Mouse (Mus musculus) gastrocnemius, adult 2 months (tissue): ENCODE measurements around the gene Lzts2. TPM values are rescaled to one million over a fixed set of nuclear protein-coding genes. Genes with fewer than 3 reads are reported as not detected.

Experiments
- DNase-seq: peaks from one replicate; pipeline ENCODE4 v3.0.0; 2022
- H3K27ac ChIP-seq: fragments of 200-600 bp; 2 replicates; pipeline ENCODE4 v1.8.1; 2022; ENCODE audit warnings: mild to moderate bottlenecking
- H3K4me3 ChIP-seq: fragments of 200-600 bp; 2 replicates; pipeline ENCODE4 v1.8.1; 2022; ENCODE audit warnings: mild to moderate bottlenecking, moderate library complexity
- CTCF ChIP-seq: fragments of 200-600 bp; IDR thresholded peaks from 2 replicates; pipeline ENCODE4 v1.8.1; 2022; ENCODE audit warnings: antibody characterized with exemption, mild to moderate bottlenecking, moderate library complexity
- intact Hi-C: fragments of 180-260 bp; cut with DNase I; formaldehyde crosslinking; loops from one replicate; pipeline ENCODE4 v1.15.1; 2025
- total RNA-seq, 2 experiments: library from RNA; stranded (reverse); gene quantifications; 2 replicates each; pipeline ENCODE4 v1.2.3; 2021

The Lzts2 gene
- total RNA-seq, 2 experiments from 2014 or later: 21.0 to 29.3 TPM

DNA sequence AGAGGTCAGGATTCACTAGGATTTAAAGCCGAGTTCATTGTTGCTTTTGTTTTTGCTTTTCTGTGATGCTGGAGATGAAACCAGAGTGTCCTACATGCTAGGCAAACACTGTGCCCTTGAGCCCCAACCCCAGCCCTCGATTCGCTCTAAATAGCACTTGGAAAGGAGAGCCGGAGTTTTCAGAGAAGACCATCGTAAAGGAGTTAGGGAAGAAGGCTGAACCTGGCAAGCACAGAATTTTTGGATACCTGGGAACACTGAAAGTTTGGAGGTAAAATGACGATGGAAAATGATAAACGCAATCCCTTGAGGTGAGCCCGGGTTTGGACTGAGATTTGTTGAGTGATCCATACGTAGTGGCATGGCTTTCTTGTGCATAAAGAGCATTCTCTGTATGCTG, 25.9 kb upstream of the Lzts2 start:
- H3K27ac ChIP-seq: no peak overlapping the region
- no peak for TF ChIP-seq CTCF
- intact Hi-C loops: no loop called here
- H3K4me3 ChIP-seq: peak overlapping the region; percentile 81
- DNase-seq: no peak

DNA sequence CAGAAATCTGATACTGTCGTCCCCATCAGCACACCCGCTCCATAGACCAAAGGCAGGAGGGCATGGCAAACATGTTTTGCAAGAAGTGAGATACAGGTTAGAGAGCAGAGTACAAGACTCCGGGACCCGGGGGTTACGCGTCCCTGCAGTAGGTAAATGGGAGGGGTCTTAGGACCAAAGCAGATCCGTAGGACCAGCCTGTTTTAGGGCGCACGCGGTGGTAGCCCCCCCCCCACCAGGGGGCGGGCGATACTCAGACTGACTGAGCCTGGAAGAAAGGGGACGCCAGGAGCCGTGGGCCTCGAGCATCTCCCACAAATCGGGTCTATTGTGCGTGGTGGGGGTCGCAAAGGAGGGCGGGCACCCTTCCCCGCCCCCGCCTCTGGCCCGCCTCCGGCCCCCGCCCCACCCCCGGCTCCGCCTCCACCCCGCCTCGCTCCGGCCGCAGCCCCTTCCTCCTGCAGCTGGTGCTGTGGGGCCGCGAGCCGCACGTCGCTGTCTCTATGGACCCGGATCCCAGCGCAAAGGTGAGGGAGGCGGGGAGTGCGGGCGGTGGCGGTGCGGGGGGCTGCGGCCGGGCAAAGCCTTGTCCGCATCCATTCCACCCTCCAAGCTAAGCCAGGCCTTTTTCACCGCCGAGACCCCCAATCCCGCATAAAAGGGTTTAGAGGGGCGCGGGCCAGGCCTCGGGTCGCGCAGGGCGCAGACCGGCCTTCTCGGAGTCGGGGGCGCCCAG, 25.2 kb upstream of the Lzts2 start, which contains the start of gene Sema4g:
Gene Sema4g, plus strand, starts transcription at position 271 of the 736 bp plus-strand sequence.
- Histone ChIP-seq H3K4me3 (peak within 1 kb of the TSS; percentile 81), H3K27ac (peak within 1 kb of the TSS; percentile 46)
- TF ChIP-seq CTCF: peak; percentile 59
- peak; percentile 56 for DNase-seq
- intact Hi-C loops: no loop called here

- TF ChIP-seq CTCF: no peak
- intact Hi-C loops: no loop called here
- DNase-seq: peak; percentile 39
- Histone ChIP-seq H3K27ac (peak overlapping the region; percentile 46; the same call in 1 of the 2 replicates), H3K4me3 (peak overlapping the region; percentile 81)
Measured at GRCm38 (mm10) chr19:44989567-44990495, 24.4 kb upstream of the Lzts2 start.

DNA sequence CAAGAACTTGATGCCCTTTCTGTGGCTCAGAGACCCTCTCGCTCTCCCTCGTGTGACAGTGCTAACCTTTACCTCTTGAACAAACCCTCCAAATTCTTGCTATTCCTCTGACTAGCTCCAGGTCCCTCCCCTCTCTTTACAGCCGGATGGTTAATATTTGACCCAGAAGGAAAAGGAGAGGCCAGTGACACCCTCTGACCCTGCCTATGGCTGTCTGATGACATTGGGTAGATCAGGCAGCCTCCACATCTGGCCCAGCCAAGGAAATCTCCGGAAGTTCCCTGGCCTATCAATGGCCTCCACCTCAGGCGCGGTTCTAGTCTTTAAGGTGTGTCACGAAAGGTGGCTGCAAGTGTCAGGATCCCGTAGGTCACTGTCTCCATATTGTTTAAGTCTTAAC, 23.2 kb upstream of the Lzts2 start:
- no peak overlapping the region for H3K27ac ChIP-seq
- DNase-seq: no peak
- TF ChIP-seq CTCF: no peak
- H3K4me3 ChIP-seq: no peak overlapping the region
- intact Hi-C loops: no loop called here

DNA sequence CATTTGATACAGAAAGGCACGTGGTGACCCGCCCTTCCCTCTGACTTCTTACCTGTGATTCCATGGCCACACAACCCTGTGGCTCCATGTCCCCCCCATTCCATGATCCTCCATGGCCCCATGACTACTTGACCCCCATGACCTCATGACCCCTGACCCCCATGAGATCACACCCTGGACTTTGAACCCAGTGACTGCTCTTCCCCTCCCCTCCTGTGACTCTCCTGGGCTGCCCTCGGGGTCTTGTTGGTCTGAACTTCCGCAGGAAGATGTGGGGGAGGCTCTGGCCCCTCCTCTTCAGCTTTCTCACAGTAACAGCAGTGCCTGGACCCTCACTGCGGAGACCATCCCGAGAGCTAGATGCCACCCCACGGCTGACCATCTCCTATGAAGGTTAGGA, 22.0 kb upstream of the Lzts2 start:
- TF ChIP-seq CTCF: no peak
- no peak overlapping the region for H3K27ac ChIP-seq
- intact Hi-C loops: no loop called here
- no peak overlapping the region for H3K4me3 ChIP-seq
- DNase-seq: no peak

GRCm38 (mm10) chr19:44992712-44993111, 21.5 kb upstream of the Lzts2 start:
- no peak for DNase-seq
- Histone ChIP-seq H3K27ac (no peak overlapping the region), H3K4me3 (no peak overlapping the region)
- intact Hi-C loops: no loop called here
- no peak for TF ChIP-seq CTCF

GRCm38 (mm10) chr19:44997786-44998185, 16.4 kb upstream of the Lzts2 start:
- H3K27ac ChIP-seq: no peak overlapping the region
- no peak overlapping the region for H3K4me3 ChIP-seq
- intact Hi-C loops: no loop called here
- TF ChIP-seq CTCF: no peak
- no peak for DNase-seq

DNA sequence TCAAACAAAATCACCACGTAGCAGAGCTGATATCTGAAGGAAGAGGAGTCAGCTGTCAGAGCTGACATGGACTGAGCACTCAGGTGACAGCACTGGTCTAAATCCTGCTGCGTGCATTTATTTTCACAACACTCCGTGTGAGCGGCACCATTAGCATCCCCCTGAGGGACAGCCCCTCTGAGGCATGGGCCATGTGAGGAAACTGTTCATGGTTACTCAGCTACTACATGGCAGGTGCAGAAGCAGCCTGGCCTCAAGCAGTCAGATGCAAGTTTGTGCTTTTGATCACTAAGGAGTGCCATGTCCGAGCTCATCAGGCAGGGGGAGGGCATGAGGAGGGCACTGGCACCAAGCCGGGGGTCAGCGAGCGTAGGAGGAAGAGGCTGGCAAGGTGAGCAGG, 14.6 kb upstream of the Lzts2 start:
- Histone ChIP-seq H3K27ac (no peak overlapping the region), H3K4me3 (no peak overlapping the region)
- intact Hi-C loops: no loop called here
- DNase-seq: no peak
- no peak for TF ChIP-seq CTCF

DNA sequence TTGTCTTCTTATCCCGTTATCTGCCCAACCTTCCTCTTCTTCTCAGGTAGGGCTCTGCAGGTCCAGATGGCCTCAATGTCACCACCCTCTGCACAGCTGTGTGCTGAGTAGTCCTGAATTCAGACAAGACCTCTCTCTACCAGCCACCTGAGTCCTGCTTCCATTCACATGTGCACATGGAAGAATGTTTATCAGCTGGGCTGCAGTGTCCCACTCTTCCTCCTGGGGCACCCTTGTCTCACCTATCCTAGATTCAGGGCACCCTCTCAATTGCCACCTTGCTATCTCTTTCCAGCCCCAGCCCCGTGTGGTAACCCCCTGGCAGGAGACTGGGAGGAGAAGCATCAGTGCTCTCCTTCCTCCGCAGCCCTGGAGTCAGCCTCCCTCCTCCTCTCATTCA, 11.9 kb upstream of the Lzts2 start:
- H3K4me3 ChIP-seq: no peak overlapping the region
- peak; percentile 33 for TF ChIP-seq CTCF
- intact Hi-C loops: no loop called here
- no peak overlapping the region for H3K27ac ChIP-seq
- no peak for DNase-seq

DNA sequence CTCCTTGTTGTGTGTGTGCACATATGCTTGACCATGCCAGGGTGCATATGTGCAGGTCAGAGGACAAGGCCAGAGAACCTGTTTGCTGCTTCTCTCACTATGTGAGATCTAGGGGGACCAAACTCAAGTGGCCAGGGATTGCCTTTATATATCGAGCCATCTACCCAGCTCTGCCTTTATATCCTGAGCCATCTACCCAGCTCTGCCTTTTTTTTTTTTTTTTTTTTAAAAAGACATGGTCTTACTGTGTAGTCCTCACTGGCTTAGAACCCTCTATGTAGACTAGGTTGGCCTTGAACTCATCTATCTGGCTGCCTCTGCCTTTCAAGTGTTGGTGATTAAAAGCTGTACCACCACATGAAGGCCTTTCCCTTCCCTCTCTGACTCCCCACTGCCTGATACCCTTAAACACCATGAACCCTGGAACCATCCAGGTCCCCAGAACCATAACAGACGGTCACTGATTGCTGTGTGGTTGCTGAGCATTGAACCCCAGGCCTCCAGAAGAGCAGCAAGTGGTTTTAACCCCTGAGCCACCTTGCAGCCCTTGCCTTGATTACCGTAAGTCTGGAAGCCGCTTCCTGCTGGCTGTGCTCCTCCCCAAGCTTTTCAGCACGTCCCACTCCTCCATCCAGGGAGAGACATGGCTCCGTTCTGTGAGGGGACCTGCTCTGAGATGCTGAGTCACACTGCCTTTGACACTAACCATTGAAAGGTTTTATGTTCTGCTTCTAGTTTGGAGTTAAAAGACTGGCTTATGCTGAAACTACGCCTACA, 10.3 kb upstream of the Lzts2 start:
- DNase-seq: peak; percentile 7
- no peak for TF ChIP-seq CTCF
- intact Hi-C loops: no loop called here
- Histone ChIP-seq H3K27ac (no peak overlapping the region), H3K4me3 (no peak overlapping the region)

DNA sequence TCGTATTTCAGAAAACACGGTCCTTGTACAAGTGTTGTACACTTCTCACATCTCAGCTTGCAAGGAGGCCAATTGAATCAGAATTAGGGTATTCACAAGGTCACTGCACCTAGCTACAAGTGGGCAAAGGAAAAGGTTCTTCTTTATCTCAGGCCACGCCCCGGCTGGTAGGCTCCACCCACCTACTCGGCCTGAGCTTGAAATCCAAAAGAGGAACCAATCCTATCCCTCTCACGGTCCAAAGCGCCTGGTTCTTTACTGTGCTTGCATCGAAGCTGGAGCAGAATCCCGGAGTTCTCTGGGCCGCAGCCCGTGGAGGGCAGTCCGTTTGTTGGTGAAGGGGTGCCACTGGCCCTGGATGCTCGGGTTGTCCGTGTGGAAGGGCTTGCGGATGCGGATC, 8.8 kb upstream of the Lzts2 start, which contains the start of gene Twnk:
Gene Twnk, plus strand, starts transcription at position 220 of the 400 bp plus-strand sequence.
- H3K27ac ChIP-seq: peak within 1 kb of the TSS; percentile 89
- intact Hi-C loops: no loop called here
- peak within 1 kb of the TSS; percentile 99 for H3K4me3 ChIP-seq
- peak; percentile 58 for DNase-seq
- TF ChIP-seq CTCF: no peak

GRCm38 (mm10) chr19:45005957-45006712, 8.1 kb upstream of the Lzts2 start, which contains the start of gene Mrpl43:
Gene Mrpl43, minus strand, starts transcription at chr19:45006442.
- DNase-seq: peak; percentile 98
- TF ChIP-seq CTCF: no peak
- Histone ChIP-seq H3K4me3 (peak within 1 kb of the TSS; percentile 99), H3K27ac (peak within 1 kb of the TSS; percentile 89)
- intact Hi-C loops: no loop called here
